Mouse (Mus musculus) lung, embryonic 14.5 days (tissue): Measurements from ENCODE around the gene Gaa. TPM values are rescaled to one million over a fixed set of nuclear protein-coding genes. Genes with fewer than 3 reads are reported as not detected.
"Not testable (repeated sequence)": the region's sequence is repeated elsewhere in the genome, so short reads cannot be mapped to it uniquely, and the experiment has no call there.

Experiments used
- ATAC-seq: fragments of 200-750 bp; cut with Nextera tagmentation; 2 replicates; pipeline ENCODE4 v1.8.0; 2017; ENCODE audit warnings: mild to moderate bottlenecking, moderate TSS enrichment, moderate library complexity; ENCODE audit not compliant: insufficient read depth
- DNase-seq: peaks from one replicate; pipeline ENCODE4 v3.0.0-alpha.2; 2015
- H3K27ac ChIP-seq: fragments of 300-500 bp; sonication (generic); 2 replicates; pipeline ENCODE4 v1.5.1; 2014; ENCODE audit warnings: low read depth, mild to moderate bottlenecking, moderate library complexity
- H3K27me3 ChIP-seq: fragments of 300-500 bp; sonication (generic); 2 replicates; pipeline ENCODE4 v1.6.1; 2014; ENCODE audit warnings: low read length, control low read depth; ENCODE audit not compliant: insufficient read depth
- H3K36me3 ChIP-seq: fragments of 300-500 bp; sonication (generic); 2 replicates; pipeline ENCODE4 v1.6.1; 2014; ENCODE audit warnings: control low read depth; ENCODE audit not compliant: insufficient read depth
- H3K4me1 ChIP-seq: fragments of 300-500 bp; sonication (generic); 2 replicates; pipeline ENCODE4 v1.6.1; 2014; ENCODE audit warnings: antibody characterized with exemption, control low read depth; ENCODE audit not compliant: insufficient read depth
- H3K4me2 ChIP-seq: fragments of 300-500 bp; sonication (generic); 2 replicates; pipeline ENCODE4 v1.6.1; 2014; ENCODE audit warnings: mild to moderate bottlenecking
- H3K4me3 ChIP-seq: fragments of 300-500 bp; sonication (generic); 2 replicates; pipeline ENCODE4 v1.5.1; 2014; ENCODE audit warnings: low read depth, low read length
- H3K9ac ChIP-seq: fragments of 300-500 bp; sonication (generic); 2 replicates; pipeline ENCODE4 v1.6.1; 2014
- H3K9me3 ChIP-seq: fragments of 300-500 bp; sonication (generic); 2 replicates; pipeline ENCODE4 v1.6.1; 2016; ENCODE audit warnings: low read depth, low read length, control low read depth
- CTCF ChIP-seq: IDR thresholded peaks from 2 replicates; pipeline ENCODE4 v1.5.1; 2016; ENCODE audit warnings: antibody characterized with exemption, low read depth
- WGBS: fragments of 180-500 bp; shearing (Covaris S2); extraction: QIAGEN DNeasy Blood & Tissue Kit; methylation state at CpG from one replicate; pipeline ENCODE4 v1.1.7; 2014; 5-methylcytosine and 5-hydroxymethylcytosine counted together
- polyA plus RNA-seq: library from polyadenylated mRNA; unstranded; fragments of >200 nt; fragmentation: Nextera tagmentation; extraction: Ambion mirVana; gene quantifications from 2 replicates; pipeline ENCODE4 v1.2.1, GENCODE M21; 2014

The Gaa gene
- polyA plus RNA-seq, 1 experiment from 2014 or later = 58.8 TPM

DNA sequence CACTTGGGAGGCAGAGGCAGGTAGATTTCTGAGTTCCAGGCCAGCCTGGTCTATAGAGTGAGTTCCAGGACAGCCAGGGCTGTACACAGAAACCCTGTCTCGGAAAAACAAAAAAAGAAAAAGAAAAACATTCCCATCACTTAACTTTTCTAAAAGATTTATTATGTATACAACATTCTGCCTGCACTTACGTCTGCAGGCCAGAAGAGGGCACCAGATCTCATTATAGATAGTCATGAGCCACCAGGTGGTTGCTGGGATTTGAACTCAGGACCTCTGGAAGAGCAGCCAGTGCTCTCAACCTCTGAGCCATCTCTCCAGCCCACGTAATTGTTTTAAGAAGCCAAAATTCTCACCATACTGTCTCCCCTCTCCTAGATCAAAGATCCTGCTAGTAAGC, 4.8 kb downstream of the Gaa start:
- H3K4me3 ChIP-seq, H3K4me2 ChIP-seq, H3K9me3 ChIP-seq, H3K4me1 ChIP-seq, H3K9ac ChIP-seq, ATAC-seq, H3K27me3 ChIP-seq, H3K27ac ChIP-seq: not testable (repeated sequence)
- peak; percentile 56 for TF ChIP-seq CTCF
- DNase-seq = peak; percentile 37
- peaks cover 42% of the 10 kb centered on the region for H3K36me3 ChIP-seq
- WGBS = 65% methylated on average over 3 of the region's 3 CpGs

DNA sequence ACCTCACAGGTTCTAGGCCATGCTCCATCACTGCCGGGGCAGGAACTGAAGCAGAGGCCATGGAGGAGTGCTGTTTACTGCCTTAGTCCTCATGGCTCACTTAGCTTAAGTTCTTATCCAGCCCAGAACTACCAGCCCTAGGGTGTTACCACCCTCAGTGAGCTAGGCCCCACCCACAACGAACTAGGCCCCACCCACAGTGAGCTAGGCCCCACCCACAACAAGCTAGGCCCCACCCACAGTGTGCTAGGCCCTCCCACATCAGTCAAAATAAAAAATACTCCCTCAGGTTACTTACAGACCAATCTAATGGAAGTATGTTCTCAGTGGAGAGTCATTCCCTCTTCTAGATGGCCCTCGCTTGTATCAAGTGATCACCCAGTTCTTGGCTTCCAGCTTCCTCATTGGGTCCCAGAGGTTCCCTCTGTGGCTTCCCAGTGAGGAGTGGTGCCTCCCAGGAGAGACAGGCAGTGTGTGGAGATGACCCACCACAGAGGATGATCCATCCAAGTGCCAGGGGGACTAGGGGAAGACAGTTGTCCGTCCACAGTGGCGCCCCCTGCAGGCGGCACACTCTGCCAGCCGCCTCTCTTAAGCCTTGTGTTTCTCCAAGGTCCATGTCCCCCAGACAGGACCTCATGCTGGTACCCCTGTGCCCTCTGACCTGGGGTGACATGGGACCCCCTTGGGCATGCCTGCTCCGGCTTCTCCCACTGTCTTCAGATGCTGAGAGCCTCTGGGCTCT, 5.7 kb downstream of the Gaa start:
- H3K27me3 ChIP-seq = no peaks in the 10 kb centered on the region
- H3K4me3 ChIP-seq = no peak overlapping the region
- no peak for ATAC-seq
- peak; percentile 49 for TF ChIP-seq CTCF
- H3K36me3 ChIP-seq = peaks cover 42% of the 10 kb centered on the region
- DNase-seq = no peak
- H3K27ac ChIP-seq = no peak overlapping the region
- 76% methylated on average over 8 of the region's 8 CpGs for WGBS
- no peak overlapping the region for H3K9ac ChIP-seq
- H3K4me2 ChIP-seq = no peak overlapping the region
- H3K9me3 ChIP-seq = no peaks in the 10 kb centered on the region
- H3K4me1 ChIP-seq = peaks cover 5% of the 10 kb centered on the region

DNA sequence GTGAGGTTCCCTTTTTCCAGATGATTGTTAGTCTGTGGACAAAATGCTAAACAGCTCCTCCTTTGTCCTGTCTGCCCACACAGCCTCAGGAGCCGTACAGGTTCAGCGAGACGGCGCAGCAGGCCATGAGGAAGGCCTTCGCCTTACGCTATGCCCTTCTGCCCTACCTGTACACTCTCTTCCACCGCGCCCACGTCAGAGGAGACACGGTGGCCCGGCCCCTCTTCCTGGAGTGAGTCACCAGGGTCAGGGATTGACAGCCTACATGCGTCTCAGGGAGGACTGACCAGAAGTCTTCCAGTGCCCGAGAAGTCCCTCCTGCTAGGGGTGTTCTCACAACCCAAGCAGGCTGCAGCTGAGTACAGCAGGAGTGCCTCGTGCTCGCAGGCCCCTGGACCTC, 13.3 kb downstream of the Gaa start:
- Histone ChIP-seq H3K9me3 (no peaks in the 10 kb centered on the region), H3K9ac (no peak overlapping the region), H3K4me3 (no peak overlapping the region), H3K4me1 (no peaks in the 10 kb centered on the region), H3K36me3 (peaks cover 31% of the 10 kb centered on the region), H3K27me3 (no peaks in the 10 kb centered on the region), H3K27ac (no peak overlapping the region), H3K4me2 (no peak overlapping the region)
- TF ChIP-seq CTCF = no peak
- ATAC-seq (no peak), DNase-seq (no peak)
- WGBS = 82% methylated on average over 15 of the region's 15 CpGs

DNA sequence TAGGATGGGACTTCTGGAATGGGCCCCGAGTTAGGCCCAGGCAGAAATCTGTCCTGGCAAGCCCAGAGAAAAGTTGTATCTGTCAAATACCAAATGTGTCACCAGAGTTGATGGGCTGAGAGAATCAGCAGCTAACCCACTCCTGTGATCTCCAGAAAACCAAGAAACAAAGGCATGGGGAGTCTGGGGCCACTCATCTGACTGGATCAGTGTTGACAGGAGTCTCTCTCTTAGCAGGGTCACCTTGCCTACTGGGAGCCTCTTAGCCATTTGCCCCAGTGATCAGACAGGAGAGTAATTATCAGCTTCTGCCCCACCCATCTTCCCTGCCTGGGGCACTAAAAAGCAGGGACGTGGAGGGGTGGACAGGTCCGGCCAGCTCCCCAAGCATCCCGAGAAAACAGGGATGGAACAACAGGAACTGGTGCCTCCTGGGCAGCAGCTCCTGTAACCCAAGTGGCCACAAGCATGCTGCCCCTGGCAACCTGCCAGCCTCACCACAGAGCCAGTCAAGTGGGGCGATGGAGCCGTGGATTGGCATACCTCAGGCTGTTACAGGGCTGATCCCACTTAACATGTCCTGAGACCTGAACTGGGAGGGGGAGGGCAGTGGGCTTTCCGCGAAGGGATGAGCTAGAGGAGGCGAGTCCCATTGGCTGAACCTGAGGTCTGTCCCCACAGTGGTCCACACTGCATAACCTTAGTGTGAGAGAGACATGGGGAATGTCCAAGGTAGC, 18.3 kb downstream of the Gaa start:
- Histone ChIP-seq H3K9me3 (no peaks in the 10 kb centered on the region), H3K27me3 (no peaks in the 10 kb centered on the region), H3K36me3 (peaks cover 74% of the 10 kb centered on the region), H3K4me2 (no peak overlapping the region), H3K4me3 (no peak overlapping the region), H3K4me1 (no peaks in the 10 kb centered on the region), H3K9ac (no peak overlapping the region), H3K27ac (no peak overlapping the region)
- ATAC-seq (peak; percentile 35; the same call in 1 of the 2 replicates), DNase-seq (peak; percentile 54)
- 55% methylated on average over 9 of the region's 9 CpGs for WGBS
- no peak for TF ChIP-seq CTCF

DNA sequence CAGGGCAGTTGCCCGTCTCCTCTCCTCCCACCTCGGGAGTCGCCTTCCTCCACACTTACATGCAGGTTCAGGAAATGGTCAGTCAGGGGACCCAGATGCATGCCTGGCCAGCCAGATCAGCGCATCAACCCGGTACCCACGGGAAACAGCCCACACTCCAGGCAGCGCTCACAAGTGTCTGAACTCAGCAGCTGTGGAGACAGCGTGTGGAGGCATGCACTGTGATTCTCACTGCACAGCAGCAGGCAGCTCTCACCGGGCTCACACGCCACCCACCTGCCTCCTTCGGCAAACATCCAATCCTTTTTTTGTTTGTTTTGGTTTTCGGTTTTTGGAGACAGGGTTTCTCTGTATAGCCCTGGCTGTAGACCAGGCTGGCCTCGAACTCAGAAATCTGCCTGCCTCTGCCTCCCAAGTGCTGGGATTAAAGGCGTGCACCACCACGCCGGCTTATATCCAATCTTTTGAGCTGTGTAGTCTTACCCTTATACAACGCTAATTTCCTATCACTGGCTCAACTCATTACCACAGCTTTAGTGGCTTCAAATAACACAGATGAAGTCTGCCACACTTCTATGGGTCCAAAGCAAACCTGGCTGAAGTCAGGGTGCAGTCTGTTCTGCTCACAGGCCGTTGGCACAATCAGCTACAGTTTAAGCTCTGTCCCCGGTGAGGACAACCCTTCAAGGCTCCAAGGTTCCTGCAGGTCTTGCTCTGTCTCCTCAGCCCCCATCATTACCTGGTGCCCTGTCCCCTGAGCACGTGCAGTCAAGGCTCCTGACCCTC, 19.7 kb downstream of the Gaa start:
- H3K4me3 ChIP-seq = no peak overlapping the region
- H3K9me3 ChIP-seq = no peaks in the 10 kb centered on the region
- TF ChIP-seq CTCF = no peak
- no peak overlapping the region for H3K4me2 ChIP-seq
- H3K9ac ChIP-seq = no peak overlapping the region
- no peaks in the 10 kb centered on the region for H3K27me3 ChIP-seq
- no peaks in the 10 kb centered on the region for H3K4me1 ChIP-seq
- H3K27ac ChIP-seq = no peak overlapping the region
- peaks cover 88% of the 10 kb centered on the region for H3K36me3 ChIP-seq
- DNase-seq (no peak), ATAC-seq (no peak)
- WGBS = 88% methylated on average over 20 of the region's 20 CpGs

DNA sequence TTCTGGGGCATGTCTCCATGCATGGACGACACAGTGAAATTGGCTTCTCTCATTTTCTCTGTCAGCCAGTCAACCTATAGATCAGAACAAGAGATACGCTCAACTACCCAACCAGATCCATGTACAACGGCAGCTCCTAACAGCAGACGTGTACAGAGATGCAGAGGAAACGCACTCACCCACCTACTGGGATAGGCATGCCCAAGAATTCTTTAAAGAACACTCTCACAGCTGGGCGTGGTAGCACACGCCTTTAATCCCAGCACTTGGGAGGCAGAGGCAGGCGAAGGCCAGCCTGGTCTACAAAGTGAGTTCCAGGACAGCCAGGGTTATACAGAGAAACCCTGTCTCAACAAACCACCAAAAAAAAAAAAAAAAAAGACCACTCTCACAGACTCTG, 25.2 kb downstream of the Gaa start:
- peaks cover 99% of the 10 kb centered on the region for H3K36me3 ChIP-seq
- not testable (repeated sequence) for H3K4me3 ChIP-seq, DNase-seq, H3K27me3 ChIP-seq, H3K9me3 ChIP-seq, H3K9ac ChIP-seq, H3K27ac ChIP-seq, H3K4me2 ChIP-seq, H3K4me1 ChIP-seq, ATAC-seq
- WGBS = 96% methylated on average over 8 of the region's 8 CpGs

DNA sequence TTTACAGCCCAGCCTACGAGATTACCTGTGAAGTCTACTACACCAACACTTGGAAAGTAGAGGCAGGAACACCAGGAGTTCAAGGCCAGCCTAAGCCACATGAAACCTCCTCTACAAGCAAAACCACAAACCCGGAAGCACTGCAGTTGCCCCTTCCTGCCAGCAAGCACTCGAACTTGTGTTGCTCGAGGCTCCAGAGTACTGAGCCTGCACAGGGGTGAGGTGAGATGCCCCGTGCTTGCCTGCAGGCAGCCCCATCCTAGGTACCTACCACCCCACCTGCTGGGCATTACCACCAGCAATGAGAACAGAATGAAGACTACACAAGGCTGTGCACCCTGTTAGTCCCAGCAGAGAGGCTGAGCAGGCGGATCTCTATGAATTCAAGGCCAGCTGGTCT, 30.3 kb downstream of the Gaa start:
- TF ChIP-seq CTCF = no peak
- Histone ChIP-seq H3K9me3 (no peaks in the 10 kb centered on the region), H3K27ac (no peak overlapping the region), H3K4me2 (peak overlapping the region; percentile 82), H3K9ac (no peak overlapping the region), H3K27me3 (no peaks in the 10 kb centered on the region), H3K36me3 (peaks cover 56% of the 10 kb centered on the region), H3K4me1 (peaks cover 4% of the 10 kb centered on the region; the same call in 1 of the 2 replicates), H3K4me3 (peak overlapping the region; percentile 96; the same call in 1 of the 2 replicates)
- 81% methylated on average over 6 of the region's 6 CpGs for WGBS
- DNase-seq = no peak
- ATAC-seq = no peak
